Mouse (Mus musculus): ENCODE results near the gene A930017K11Rik.

DNA sequence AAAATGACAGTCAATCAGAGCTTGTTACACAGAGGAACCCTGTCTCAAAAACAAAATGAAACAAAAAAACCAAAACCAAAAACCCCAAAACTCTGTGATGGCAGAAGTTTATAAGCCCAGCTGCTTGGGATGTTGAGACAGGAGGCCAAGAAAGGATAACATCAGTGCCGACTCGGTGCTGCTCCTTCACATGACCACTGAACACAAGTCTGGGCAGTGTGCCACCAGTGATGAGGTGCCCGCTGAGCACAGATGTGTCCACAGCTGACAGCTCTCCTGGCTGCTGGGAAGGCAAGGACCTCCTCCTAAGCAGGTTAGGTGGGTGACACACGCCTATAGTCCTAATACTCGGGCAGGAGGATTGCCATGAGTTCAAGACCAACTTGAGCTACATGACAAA is 30.2 kb downstream of the A930017K11Rik start:
- TF ChIP-seq CTCF (IDR thresholded peaks at IDR 0.05) (no peak), POLR2A (IDR thresholded peaks at IDR 0.05; ENCODE audit: insufficient read depth, low read depth, low read length) (no peak)

All from heart, adult 2 months (tissue).